Mouse (Mus musculus) intestine, embryonic 15.5 days (tissue): ENCODE measurements at regions not wholly inside any gene's neighbourhood (a gene's known extent, or its start where the extent isn't known, plus 50 kb on each side); places are given as distances from the start of the nearest gene placed in this dataset.

Experiments used
- ATAC-seq: fragments of 200-750 bp; cut with Nextera tagmentation; 2 replicates; pipeline ENCODE4 v1.8.0; 2017; ENCODE audit warnings: moderate TSS enrichment, moderate library complexity
- H3K27ac ChIP-seq: fragments of 300-500 bp; sonication (generic); 2 replicates; pipeline ENCODE4 v1.5.1; 2015; ENCODE audit warnings: mild to moderate bottlenecking, inconsistent platforms
- H3K27me3 ChIP-seq: fragments of 300-500 bp; sonication (generic); replicated peaks from 2 replicates; pipeline ENCODE4 v1.6.1; 2015; ENCODE audit warnings: inconsistent platforms
- H3K36me3 ChIP-seq: fragments of 300-500 bp; sonication (generic); 2 replicates; pipeline ENCODE4 v1.6.1; 2015; ENCODE audit warnings: inconsistent platforms
- H3K4me1 ChIP-seq: fragments of 300-500 bp; sonication (generic); replicated peaks from 2 replicates; pipeline ENCODE4 v1.6.1; 2015; ENCODE audit warnings: inconsistent platforms
- H3K4me2 ChIP-seq: fragments of 300-500 bp; sonication (generic); replicated peaks from 2 replicates; pipeline ENCODE4 v1.6.1; 2015; ENCODE audit warnings: mild to moderate bottlenecking, inconsistent platforms
- H3K4me3 ChIP-seq: fragments of 300-500 bp; sonication (generic); replicated peaks from 2 replicates; pipeline ENCODE4 v1.5.1; 2015; ENCODE audit warnings: inconsistent platforms
- H3K9ac ChIP-seq: fragments of 300-500 bp; sonication (generic); 2 replicates; pipeline ENCODE4 v1.6.1; 2015; ENCODE audit warnings: inconsistent platforms
- H3K9me3 ChIP-seq: fragments of 300-500 bp; sonication (generic); 2 replicates; pipeline ENCODE4 v1.6.1; 2016; ENCODE audit warnings: inconsistent platforms
- WGBS: fragments of 180-500 bp; shearing (Covaris S2); methylation state at CpG from one replicate; pipeline ENCODE4 v1.1.7; 2015; 5-methylcytosine and 5-hydroxymethylcytosine counted together

DNA sequence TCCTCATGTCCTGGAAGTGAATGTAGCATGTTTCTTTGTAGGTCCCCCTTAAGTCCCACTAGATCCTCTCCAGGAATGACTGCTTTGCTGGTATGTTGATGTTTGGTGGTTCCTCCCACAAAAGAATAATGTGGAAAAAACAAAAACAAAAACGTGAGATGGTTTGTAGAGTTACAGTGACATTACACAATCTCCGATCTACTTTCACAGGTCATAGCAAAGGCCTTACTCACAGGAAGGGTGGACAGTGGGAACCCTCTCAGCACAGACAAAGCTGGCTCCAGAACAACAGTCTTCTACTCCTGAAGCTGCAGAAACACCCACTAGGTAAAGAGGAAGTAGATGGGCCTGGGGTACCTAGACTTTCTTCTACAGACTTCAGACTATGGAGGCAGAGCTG lies 122.2 kb downstream of the Cog6 start:
- no peak overlapping the region for H3K4me2 ChIP-seq
- no peaks in the 10 kb centered on the region for H3K9me3 ChIP-seq
- no peak for ATAC-seq
- H3K9ac ChIP-seq = no peak overlapping the region
- H3K4me1 ChIP-seq = no peaks in the 10 kb centered on the region
- H3K36me3 ChIP-seq = no peaks in the 10 kb centered on the region
- H3K27ac ChIP-seq = no peak overlapping the region
- WGBS = 93% methylated on average over 2 of the region's 2 CpGs
- no peaks in the 10 kb centered on the region for H3K27me3 ChIP-seq
- no peak overlapping the region for H3K4me3 ChIP-seq

DNA sequence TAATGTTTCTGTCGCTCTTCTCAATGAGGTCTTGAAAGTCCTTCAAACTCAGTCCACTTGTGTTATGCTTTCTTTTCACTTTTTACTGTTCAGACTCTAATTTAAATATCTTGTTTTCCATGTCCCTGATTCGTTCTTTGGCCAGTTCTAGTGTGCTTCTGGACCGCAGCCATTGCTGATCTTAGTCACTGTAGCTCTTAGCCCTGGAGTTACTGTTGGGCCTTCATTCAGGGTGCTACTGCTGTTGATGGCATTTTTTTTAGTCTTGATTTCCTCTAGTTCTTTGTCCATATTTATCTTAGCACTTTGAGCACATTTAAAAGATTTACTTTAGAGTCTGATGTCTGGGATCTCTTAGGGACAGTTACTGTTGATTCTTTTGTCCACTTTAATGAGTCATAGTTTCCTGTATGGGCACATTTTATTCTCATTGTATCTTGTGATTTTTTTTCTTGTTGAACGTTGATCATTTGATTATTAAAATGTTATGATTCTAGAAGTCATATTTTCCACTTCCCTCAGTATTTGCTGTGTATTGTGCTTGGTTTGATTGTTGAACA lies 127.8 kb downstream of the Cog6 start:
- Histone ChIP-seq H3K4me3 (no peak overlapping the region), H3K9ac (no peak overlapping the region), H3K36me3 (no peaks in the 10 kb centered on the region), H3K4me1 (no peaks in the 10 kb centered on the region), H3K27ac (no peak overlapping the region), H3K9me3 (no peaks in the 10 kb centered on the region), H3K27me3 (no peaks in the 10 kb centered on the region), H3K4me2 (no peak overlapping the region)
- WGBS = 71% methylated on average over 4 of the region's 4 CpGs
- no peak for ATAC-seq

DNA sequence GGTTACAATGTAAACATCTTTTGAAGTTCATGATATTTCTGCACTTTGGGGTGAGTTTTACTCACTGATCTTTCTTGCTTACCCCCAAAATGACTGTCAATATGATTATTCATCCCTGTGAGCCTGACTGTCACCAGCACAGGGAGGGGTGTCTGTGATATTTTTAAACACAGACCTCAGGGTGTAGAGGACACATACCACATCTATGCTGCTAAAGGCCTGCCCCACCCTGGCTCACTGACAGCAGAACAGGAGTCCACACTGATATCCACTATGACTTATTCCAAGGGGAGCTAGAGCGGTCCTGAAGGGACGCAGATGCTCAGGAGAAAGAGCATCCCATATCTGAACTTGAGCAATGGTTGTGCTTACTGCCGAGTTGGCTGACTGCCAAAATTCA lies 135.1 kb downstream of the Cog6 start:
- H3K36me3 ChIP-seq = no peaks in the 10 kb centered on the region
- H3K9ac ChIP-seq = no peak overlapping the region
- H3K4me2 ChIP-seq = no peak overlapping the region
- H3K27ac ChIP-seq = no peak overlapping the region
- no peak overlapping the region for H3K4me3 ChIP-seq
- 68% methylated on average over 3 of the region's 3 CpGs for WGBS
- no peaks in the 10 kb centered on the region for H3K9me3 ChIP-seq
- H3K27me3 ChIP-seq = no peaks in the 10 kb centered on the region
- H3K4me1 ChIP-seq = no peaks in the 10 kb centered on the region
- no peak for ATAC-seq

DNA sequence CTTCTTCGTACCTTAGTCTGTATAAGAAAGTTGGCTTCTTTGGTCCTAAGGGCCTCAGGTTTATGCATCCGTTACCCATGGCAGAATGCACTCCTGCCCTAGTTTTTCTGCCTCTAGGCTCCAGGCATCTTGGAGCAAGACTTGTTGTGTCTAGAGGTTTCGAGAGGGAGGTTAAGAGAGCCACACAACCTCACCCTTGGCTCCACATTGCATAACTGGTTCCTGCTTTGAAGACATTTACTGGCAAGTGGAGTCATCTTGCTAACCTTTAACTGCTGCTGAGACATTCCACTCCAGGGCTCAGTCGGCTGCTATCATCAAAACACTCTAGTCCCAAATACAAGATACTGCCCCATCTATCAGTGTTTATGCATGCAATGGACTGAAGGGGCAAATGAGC lies 135.9 kb downstream of the Cog6 start:
- Histone ChIP-seq H3K4me2 (no peak overlapping the region), H3K4me3 (no peak overlapping the region), H3K9ac (no peak overlapping the region), H3K4me1 (no peaks in the 10 kb centered on the region), H3K27ac (no peak overlapping the region), H3K36me3 (no peaks in the 10 kb centered on the region), H3K9me3 (no peaks in the 10 kb centered on the region), H3K27me3 (no peaks in the 10 kb centered on the region)
- no peak for ATAC-seq
- WGBS = 68% methylated on average over 4 of the region's 4 CpGs

DNA sequence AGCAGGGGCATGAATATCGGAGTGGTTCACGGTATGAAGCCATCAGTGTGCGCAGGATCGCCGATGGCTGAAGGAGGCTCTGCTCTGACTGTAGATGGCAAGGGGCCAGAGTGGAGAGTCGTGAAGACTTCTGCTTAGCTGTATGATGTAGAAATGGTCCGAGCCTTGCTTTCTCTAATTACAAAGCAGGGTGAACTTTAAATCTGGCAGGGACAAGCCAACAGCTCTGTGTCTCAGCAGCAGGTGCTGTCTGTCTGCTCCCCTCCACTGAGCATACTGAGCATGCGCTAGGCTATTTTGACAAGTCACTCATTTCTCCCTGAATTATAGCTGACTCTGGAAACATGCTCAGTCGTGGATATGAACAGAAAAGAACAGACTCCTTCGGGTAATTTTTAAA lies 137.3 kb downstream of the Cog6 start:
- Histone ChIP-seq H3K9me3 (no peaks in the 10 kb centered on the region), H3K9ac (no peak overlapping the region), H3K27me3 (no peaks in the 10 kb centered on the region), H3K4me3 (no peak overlapping the region), H3K4me2 (no peak overlapping the region), H3K36me3 (no peaks in the 10 kb centered on the region), H3K4me1 (no peaks in the 10 kb centered on the region), H3K27ac (no peak overlapping the region)
- ATAC-seq = no peak
- WGBS = 69% methylated on average over 10 of the region's 10 CpGs

DNA sequence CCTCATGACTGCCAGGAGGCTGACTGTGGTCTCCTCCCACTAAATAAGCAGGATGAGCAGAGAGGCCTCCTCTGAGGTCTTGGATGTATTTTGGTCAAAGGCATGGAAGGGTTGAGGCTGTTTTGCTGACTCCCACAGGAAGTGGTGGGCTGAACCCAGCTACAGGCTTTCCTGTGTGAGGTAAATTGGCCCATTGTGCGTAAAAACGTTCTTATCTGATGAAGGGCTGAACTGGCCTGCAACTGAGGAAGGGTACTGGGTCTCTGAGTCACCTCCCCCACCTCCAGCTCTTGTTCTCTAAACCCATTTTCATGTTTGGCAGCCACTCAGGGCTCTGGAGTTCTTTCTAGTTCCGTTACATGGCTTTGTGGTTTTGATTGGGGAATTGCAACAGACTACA lies 138.7 kb downstream of the Cog6 start:
- Histone ChIP-seq H3K4me1 (no peaks in the 10 kb centered on the region), H3K4me2 (no peak overlapping the region), H3K9me3 (no peaks in the 10 kb centered on the region), H3K9ac (no peak overlapping the region), H3K4me3 (no peak overlapping the region), H3K27me3 (no peaks in the 10 kb centered on the region), H3K27ac (no peak overlapping the region), H3K36me3 (no peaks in the 10 kb centered on the region)
- 49% methylated on average over 3 of the region's 3 CpGs for WGBS
- ATAC-seq = no peak

DNA sequence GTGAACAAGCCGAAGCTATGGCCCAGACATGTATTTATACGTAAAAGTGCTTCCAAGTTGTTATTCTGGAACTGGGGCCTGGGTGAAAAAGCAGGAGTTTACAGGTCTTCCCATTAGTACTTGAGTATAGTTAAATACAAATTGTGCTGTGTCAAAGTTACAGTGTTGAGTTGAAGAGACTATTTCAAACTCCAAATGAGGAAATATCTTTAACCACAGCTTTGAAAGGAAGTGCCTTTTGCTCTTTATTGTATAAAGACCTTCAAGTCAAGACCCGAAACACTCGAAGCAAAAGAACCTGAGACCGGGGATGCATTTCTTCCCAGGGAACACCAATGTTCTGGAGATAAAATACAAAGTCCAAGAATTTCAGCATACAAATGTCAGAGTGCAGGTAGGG lies 144.8 kb downstream of the Cog6 start:
- no peak overlapping the region for H3K4me3 ChIP-seq
- H3K9ac ChIP-seq = no peak overlapping the region
- no peaks in the 10 kb centered on the region for H3K4me1 ChIP-seq
- H3K36me3 ChIP-seq = no peaks in the 10 kb centered on the region
- whole genome bisulfite sequencing = 86% methylated on average over 5 of the region's 5 CpGs
- H3K4me2 ChIP-seq = no peak overlapping the region
- H3K27me3 ChIP-seq = no peaks in the 10 kb centered on the region
- H3K9me3 ChIP-seq = no peaks in the 10 kb centered on the region
- no peak for ATAC-seq
- no peak overlapping the region for H3K27ac ChIP-seq

DNA sequence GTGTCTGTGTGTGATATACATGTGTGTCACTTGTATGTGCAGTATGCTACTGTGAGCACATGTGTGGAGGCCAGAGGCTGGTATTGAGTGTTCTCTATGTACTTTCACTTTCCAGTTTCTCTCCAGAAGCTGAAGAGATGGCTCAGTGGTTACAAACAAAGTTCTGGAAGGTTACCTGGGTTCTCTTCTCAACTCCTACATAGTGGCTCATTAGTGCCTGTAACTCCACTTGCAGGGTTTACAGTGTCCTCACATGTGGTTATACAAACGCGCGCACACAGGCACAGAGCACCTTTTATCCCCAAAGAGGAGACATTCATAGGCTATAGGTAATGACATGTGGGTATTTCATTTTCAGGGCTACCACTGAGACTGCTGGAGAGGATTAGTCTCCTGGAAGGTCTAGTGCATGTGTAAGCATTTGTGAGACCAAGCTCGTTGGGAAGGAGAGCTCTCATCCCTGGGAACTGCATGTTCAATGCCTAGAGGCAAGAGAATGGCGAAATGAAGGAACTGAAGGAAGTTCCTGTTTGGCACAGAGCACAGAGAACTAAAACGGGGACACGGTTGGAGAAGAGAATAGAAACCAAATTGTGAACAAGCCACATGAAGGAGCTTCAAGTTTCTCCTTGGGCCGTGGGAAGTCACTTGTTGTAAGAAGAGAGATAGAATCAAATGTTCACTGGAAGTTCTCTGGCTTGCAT lies 153.7 kb downstream of the Cog6 start:
- Histone ChIP-seq H3K27ac (no peak overlapping the region), H3K4me3 (no peak overlapping the region), H3K36me3 (no peaks in the 10 kb centered on the region), H3K27me3 (no peaks in the 10 kb centered on the region), H3K4me1 (no peaks in the 10 kb centered on the region), H3K9me3 (no peaks in the 10 kb centered on the region), H3K4me2 (no peak overlapping the region), H3K9ac (no peak overlapping the region)
- WGBS = 89% methylated on average over 8 of the region's 8 CpGs
- no peak for ATAC-seq

DNA sequence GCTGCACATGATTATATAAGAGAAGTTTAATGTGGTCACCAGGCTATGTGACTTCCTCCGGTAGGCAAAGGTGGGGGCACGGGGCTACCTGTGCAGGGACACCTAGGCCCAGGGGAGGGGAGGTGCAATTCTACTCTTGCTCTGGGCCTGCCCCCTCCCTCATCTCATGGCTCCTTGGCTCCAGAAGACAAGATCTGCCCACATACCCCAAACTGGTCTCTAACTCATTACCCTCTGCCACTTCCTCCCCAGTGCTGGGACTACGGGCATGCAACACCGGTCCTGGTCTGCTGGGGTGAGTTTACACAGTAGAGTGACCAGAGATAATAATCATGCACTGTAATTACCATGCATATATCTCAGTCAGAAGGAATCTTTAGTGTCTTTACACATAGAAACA lies 155.0 kb downstream of the Cog6 start:
- Histone ChIP-seq H3K27ac (no peak overlapping the region), H3K4me1 (no peaks in the 10 kb centered on the region), H3K4me3 (no peak overlapping the region), H3K9ac (no peak overlapping the region), H3K4me2 (no peak overlapping the region), H3K36me3 (no peaks in the 10 kb centered on the region), H3K9me3 (no peaks in the 10 kb centered on the region), H3K27me3 (no peaks in the 10 kb centered on the region)
- 85% methylated on average over 4 of the region's 4 CpGs for WGBS
- ATAC-seq = no peak

DNA sequence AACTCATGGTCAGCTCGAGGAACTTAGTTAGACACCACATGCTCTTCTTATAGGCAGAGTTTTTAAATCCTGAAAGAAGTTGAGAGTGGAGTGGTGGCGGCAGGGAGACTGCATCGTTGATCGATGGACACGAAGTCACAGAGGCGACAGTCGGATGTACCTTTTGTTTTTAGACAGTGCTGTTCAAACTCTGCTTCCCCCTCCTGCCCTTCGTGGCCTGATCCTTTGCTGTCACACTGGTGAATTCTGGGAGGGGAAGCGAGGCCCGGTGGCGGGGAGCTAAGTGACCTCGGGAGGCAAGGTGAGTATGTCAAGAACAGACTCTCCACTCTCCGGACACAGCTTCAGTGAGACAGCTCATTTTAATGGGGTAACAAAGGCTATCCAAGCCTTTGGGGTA lies 155.5 kb downstream of the Cog6 start:
- Histone ChIP-seq H3K9me3 (no peaks in the 10 kb centered on the region), H3K4me1 (no peaks in the 10 kb centered on the region), H3K36me3 (no peaks in the 10 kb centered on the region), H3K9ac (no peak overlapping the region), H3K4me2 (no peak overlapping the region), H3K27me3 (no peaks in the 10 kb centered on the region), H3K4me3 (no peak overlapping the region), H3K27ac (no peak overlapping the region)
- 83% methylated on average over 13 of the region's 13 CpGs for WGBS
- no peak for ATAC-seq

DNA sequence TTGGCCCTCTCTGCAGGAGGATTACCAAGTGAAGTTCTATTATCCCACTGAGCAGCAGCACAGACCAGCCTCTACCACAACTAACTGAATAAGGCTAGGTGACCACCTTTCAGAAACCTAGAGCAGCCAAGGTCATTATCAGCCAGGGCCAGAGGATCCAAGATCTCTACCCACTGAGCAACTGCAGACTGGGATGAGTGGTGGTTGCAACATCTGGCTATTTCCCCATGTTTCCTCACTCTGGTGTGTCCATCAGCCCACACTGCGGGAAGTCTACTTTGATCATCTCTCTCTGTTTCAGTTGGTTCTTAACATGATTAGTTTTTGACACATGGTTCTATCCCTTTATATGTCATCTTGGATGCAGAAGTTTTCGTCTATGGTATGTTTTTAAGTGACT lies 157.2 kb downstream of the Cog6 start:
- Histone ChIP-seq H3K27ac (no peak overlapping the region), H3K4me3 (no peak overlapping the region), H3K9me3 (no peaks in the 10 kb centered on the region), H3K27me3 (no peaks in the 10 kb centered on the region), H3K9ac (no peak overlapping the region), H3K36me3 (no peaks in the 10 kb centered on the region), H3K4me2 (no peak overlapping the region), H3K4me1 (no peaks in the 10 kb centered on the region)
- ATAC-seq = no peak
- WGBS = 84% methylated on average over 2 of the region's 2 CpGs

DNA sequence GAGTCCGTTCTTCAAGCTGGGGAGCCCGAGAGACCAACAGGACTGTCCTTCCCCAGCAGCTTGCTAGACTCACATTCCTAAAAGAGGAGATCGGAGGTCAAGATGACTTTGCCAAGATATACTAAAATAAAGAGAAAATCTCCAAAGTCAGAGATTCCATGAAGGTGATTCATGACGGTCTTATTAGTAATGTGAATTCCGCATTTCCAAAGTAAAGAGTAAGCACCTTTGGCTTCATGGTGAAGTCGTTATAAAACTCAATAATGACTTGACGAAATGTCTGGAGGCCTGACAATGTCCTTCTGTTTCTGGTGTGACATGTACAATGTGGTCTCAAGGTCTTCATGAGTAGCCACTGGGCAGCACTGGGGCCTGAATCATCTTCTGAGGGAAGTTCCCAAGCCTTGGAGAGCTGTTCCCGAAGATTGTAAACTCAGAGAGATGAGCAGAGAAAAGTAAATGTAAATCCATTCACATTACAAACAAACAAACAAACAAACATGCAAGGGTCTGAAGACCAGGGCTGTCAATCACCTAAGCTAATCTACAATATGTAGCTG lies 157.7 kb downstream of the Cog6 start:
- Histone ChIP-seq H3K4me3 (no peak overlapping the region), H3K36me3 (no peaks in the 10 kb centered on the region), H3K9ac (no peak overlapping the region), H3K4me1 (no peaks in the 10 kb centered on the region), H3K4me2 (no peak overlapping the region), H3K27ac (no peak overlapping the region), H3K9me3 (no peaks in the 10 kb centered on the region), H3K27me3 (no peaks in the 10 kb centered on the region)
- 87% methylated on average over 8 of the region's 8 CpGs for WGBS
- no peak for ATAC-seq

DNA sequence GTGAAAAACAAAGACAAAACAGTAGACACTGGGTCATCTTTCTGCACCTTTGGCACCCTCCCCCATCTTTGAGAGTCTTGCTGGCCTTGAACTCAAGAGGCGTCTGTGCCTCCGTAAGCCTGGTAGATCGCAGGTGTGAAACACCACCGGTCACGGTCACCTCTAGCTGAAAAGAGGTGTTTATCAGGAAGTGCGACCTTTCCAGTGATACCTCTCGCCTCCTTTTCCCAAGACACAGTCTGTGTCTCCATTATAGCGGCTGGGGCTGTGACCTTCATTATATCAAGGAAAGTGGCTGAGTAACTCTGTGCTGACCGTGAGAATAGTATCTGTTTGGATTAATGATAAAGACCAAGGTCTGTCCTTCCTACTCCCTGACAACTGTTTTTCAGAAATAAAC lies 158.8 kb downstream of the Cog6 start:
- Histone ChIP-seq H3K9me3 (no peaks in the 10 kb centered on the region), H3K4me2 (no peak overlapping the region)
- WGBS = 84% methylated on average over 9 of the region's 9 CpGs

More for the DNA sequence above, 158.8 kb downstream of the Cog6 start:
- Histone ChIP-seq H3K36me3 (no peaks in the 10 kb centered on the region), H3K27me3 (no peaks in the 10 kb centered on the region), H3K27ac (no peak overlapping the region), H3K9ac (no peak overlapping the region), H3K4me1 (no peaks in the 10 kb centered on the region), H3K4me3 (no peak overlapping the region)
- ATAC-seq = no peak
